Mouse (Mus musculus): ENCODE measurements around the gene Tgoln1.

The Tgoln1 gene

DNA sequence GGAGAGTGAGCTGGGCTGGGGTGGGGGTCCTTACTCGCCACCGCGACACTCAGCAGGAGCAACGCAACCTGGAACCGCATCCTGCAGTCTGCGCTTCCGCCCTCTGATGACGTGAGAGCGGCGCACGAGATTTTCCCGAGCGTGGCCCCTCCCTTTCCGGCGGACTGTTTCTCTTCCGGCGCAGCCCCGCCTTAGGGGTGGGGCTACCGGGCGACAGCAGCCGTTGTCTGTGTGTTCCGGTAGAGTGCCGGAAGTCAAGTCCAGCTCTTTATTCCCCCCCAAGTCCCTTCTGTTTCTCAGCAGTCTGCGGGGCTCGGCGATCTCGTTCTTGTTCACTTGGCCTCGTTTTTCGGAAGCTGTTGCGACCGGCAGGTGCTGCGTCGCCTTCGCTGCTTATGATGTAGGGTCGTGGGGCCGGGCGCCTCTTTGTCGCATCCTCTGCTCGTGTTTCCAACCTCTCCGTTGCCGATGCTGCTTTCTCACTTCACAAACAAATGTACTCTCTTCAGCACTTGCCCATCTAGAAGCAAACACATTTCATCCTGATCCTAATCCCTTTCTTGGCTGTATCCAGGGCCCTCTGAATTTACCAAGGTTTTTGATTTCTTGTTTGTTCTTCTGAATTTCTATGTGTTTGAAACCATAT is at the start of gene Tgoln1:
TSS of gene Tgoln1 (minus strand) at position 358 of the 646 bp plus-strand sequence.
- peak; percentile 89 to 93 for DNase-seq

- DNase-seq, result no peak
Observed at GRCm38 (mm10) chr6:72664290-72664689, 47.5 kb upstream of the Tgoln1 start.

GRCm38 (mm10) chr6:72663000-72663399 is 46.2 kb upstream of the Tgoln1 start:
- no peak for DNase-seq

GRCm38 (mm10) chr6:72660391-72660720 is 43.6 kb upstream of the Tgoln1 start:
- DNase-seq, result no peak

DNA sequence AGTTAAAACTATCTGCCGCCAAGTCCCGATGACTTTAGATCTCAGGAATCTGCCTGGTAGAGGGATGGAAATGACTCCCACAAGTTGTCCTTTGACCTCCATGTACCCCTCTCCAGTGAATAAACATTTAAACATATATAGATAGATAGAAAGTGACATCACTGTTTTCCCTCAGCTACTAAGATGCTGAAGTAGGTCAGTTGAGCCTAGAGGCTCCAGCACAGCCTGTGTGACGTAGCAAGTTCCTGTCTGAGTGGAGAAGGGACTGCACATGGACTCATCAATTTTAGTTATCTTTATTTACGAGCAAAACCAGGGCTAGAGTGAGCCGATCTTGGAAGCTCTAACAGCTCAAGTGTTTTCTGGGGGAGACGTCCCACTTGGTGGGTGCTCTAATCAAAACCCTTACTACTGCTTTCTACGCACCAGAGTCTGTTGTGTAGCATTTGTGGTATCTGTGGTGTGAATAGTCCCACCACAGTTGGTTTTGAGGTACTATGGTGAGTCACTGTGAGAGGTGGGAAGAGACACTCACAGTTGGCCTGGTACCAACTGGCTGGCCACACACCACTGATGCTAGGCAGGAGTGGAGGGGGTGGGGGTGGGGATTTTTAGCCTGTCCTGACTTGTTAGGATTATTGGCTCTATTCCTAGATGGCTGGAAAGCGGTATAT is 43.1 kb upstream of the Tgoln1 start:
- no peak for DNase-seq

DNA sequence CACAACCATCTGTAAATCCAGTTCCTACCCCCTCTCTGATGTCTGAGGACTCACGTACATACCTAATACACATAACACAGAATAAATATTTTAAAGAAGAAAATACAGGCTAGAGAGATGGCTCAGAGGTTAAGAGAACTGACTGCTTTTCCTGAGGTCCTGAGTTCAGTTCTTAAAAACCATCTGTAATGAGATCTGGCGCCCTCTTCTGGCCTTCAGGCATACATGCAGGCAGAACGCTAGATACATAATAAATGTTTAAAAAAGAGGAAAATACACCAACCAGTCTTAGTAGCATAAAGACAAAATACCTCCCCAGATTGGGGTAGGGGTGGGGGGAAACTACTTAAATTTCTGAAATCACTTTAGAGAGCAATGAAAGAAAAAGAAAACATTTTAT is 41.2 kb upstream of the Tgoln1 start:
- DNase-seq, result no peak

GRCm38 (mm10) chr6:72656053-72656442 is 39.2 kb upstream of the Tgoln1 start:
- DNase-seq, result no peak

DNA sequence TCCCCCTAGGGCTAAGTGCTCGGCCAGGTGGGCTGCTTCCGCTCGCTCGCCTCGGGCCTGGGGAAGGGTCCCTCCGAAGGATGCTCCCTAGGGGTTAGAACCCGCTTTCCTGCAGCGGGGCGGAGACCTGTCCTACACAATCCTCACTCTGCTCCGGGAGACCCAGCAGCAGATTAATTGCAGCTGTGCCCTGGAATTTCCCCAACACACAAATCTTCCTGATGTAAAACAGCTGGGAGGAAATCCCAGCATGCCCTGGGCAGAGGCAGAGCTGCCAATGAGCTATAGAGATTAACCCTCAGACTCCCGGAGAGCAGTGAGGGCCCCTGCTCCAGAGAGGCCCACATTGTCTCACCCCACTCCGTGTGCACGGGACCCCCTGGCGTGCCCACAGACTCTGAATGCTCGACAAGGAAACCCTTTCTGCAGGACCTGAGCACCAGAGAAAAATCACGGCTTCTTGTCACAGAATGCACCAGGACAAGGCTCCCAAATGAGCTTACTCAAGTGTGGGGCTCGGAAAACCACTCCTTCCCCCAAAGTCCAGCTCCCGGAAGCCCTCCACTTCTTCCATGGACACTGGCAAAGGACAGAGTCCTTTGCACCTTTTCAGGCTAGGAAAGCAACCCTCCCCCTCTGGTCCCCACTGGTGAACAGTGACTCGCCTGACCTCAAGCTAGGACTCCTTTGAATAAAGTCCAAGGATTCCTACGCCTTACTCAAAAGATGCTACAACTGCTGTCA is 38.7 kb upstream of the Tgoln1 start:
- DNase-seq, result no peak

DNA sequence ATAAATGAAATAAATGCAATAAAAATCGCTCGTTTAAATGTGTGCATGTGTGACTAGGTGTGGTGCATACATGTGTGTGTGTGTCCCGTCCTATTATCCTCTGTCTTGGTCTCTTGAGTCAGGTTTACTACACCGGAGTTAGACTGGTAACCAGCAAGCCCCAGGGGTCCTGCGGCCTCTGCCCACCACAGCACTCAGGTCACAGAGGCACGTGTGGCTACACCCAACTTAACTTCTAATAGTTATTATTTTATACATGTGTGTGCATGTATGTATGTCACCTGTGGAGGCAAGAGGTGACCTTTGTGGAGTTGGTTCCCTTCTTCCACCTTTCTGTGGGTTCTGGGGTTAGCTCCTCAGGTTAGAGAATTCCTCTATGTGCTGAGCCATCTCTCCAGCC is 37.6 kb upstream of the Tgoln1 start:
- DNase-seq, result no peak

DNA sequence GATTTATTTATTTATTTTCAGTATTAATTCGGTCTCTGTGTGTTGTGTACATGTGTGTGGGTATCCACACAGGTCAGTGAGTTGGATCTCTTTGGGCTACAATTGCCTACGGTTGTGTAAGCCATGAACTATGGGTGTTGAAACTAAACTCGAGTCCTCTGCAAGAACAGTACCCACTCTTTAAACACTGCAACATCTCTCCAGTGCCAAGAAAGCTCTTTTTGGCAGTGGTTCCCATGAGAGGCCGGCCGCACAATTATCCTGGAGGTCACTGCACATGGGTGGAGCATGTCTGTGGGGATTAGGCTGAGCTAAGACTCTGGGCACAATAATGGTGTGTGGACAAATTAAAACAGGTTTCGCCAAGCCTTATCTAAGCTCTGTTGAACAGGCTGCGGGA is 36.6 kb upstream of the Tgoln1 start:
- no peak for DNase-seq

GRCm38 (mm10) chr6:72650338-72650851 is 33.6 kb upstream of the Tgoln1 start:
- DNase-seq, result no peak

GRCm38 (mm10) chr6:72648002-72648595 is 31.3 kb upstream of the Tgoln1 start:
- DNase-seq, result no peak

DNA sequence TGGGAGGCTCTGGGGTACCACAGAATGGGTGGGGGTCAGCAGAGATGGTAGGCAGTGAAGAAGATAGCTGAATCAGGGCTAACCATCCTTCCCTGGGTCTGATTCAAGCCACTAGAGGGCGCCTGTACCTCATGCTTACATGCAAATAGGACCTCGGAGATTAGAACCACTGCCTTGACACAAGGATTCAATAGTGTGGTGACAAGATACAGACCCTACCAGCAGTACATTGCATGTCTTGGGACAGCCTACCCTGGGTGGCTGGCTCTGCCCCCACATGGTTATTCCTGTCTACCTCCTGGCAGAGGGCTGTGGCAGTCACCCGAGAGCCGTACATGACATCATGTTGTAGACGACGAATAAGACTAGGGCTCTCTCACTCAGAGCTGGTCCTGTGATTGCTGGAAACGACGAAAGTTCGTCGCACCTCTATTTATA is 30.6 kb upstream of the Tgoln1 start:
- DNase-seq, result peak; percentile 59 to 71

DNA sequence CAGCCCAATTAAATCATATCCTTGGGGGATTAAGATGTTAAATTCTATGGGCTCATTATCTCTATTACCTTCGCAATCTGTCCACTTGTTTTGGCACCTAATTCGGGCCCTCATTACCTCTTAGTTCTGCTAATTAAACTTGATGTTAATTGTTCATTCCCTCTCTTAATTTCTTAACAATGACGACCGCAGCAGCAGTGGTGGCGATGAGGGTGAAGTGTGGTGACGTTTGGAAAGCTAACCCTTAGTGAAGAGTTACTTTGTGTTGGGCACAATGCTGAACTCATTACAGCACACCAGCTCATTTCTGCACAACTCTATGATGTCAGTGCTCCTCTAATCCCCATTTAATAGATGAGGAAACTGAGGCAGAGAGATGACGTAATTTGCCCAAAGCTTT is 28.6 kb upstream of the Tgoln1 start:
- DNase-seq, result no peak

GRCm38 (mm10) chr6:72644576-72644975 is 27.8 kb upstream of the Tgoln1 start:
- no peak for DNase-seq

GRCm38 (mm10) chr6:72641218-72641954 is 24.6 kb upstream of the Tgoln1 start:
- no peak for DNase-seq

DNA sequence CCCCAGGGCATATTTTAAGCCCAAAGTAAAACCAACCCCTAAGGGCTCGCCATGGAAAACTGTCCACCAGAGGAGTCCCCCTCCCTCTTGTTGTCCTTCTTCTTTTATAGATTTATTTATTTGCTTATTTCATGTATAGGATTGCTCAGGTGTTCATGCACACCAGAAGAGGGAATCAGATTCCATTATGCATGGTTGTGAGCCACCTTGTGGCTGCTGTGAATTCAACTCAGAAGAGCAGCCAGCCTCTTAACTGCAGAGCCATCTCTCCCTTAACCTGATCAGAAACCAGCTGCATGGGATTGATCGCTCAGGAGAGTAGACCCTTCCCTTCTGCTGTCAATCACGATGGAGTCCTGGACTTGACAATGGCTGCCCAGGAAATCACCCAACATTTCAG is 20.1 kb upstream of the Tgoln1 start:
- no peak for DNase-seq

DNA sequence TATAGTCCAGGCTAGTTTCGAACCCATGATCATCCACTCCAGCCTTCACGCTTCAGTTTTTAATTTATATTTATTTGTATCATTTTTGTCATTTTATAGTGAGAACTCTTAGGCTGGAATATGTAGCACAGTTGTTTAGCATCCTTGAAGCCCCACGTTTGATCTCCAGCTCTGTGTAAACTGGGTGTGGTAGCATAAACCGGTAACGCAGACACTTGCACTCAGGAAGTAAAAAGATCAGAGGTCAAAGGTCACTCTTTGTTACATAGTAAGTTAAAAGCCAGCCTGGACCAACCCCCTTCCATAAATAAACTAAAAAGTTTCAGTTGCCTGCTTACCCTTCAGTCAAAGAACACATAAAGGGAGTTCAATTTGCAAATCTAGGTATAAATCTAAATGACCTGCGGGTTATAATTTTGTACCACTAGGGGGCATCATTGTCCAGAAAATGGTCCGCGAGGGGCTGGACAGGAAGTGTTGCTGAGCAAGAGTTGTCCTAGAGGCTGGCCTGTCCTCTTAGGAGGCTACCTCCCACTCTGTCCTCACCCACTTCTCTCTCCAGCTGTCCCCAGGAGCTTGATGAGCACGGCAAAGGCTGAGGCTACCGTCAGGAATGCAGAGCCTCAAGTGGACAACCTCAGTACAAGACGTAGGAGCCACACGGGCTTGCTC is 19.1 kb upstream of the Tgoln1 start:
- peak in 1 of 2 experiments; percentile 33 for DNase-seq

DNA sequence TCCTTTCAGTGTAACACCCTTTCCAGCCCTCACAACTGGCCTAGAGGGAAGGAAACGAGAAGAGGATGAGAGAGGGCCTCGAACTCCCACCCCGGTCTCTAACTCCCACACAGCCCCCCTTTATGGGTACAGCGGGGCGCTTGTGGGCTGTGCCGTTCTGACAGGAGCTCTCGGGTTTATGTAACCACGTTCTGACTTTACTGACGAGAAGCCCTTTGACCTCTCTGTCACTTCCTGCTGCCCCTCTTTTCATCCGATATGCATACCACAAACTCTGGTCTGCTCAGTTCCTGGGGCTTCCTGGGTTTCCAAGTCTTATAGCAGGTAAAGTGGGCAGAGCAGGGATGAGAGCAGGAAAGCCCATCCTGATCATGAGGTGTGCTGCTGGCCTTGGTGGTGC is 17.5 kb upstream of the Tgoln1 start:
- DNase-seq, result no peak

DNA sequence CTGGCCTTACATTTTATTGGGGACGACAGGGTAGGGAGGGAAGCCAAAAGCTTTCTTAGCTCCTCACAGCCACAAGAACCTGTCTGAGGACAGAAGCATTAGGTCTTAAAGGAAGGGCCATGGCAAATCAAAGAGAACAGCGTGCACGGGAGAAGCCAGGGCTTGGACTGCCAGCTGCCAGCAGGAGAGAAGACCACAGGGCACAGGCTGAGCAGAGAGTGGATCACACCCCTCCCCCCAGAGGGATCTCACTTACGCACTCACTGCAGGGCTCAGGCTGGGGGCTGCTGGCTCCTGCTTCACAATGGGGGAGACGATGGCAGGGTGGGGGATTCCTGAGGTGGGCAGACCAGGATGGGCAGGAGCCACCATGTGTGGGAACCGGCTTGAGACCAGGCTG is 14.9 kb upstream of the Tgoln1 start:
- DNase-seq, result no peak

DNA sequence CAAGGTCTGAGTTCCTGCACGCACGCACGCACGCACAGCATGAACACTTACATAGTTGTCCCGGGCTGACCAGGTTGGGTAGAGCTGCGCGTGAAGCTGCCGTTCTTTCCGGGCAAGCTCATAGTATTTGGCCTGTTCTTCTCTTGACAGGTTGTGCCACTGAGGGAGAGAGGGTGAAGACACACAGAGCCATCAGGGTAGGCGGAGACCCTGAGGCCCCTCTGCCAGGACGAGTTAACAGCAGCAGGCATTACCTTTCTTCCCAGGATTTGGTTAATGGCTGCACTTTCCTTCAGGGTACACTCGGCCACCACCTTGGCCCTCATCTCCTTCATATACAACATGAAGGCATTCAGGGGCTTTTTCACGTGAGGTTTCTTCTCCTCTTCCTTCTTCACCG is 14.2 kb upstream of the Tgoln1 start:
- DNase-seq, result no peak

DNA sequence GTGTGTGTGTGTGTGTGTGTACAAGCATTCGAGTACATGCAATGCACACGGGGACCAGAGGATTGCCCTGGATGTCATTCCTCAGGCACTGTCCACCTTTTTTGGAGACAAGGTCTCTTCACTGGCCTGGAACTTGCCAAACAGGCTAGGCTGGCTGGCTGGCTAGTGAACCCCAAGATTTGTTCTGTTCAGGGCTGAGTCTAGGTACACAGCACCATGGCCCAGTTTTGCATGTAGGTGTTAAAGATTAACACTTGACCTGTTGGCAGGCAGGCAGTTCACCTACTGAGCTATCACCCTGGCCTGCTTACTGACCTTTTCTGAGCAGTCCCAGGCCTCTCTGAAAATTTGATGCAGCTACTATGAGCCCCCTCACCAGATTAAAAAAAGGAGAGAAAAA is 13.6 kb upstream of the Tgoln1 start:
- DNase-seq, result no peak
